Mouse (Mus musculus): Measurements from ENCODE around the gene Ybx2. TPM values are rescaled to one million over a fixed set of nuclear protein-coding genes. Genes with fewer than 3 reads are reported as not detected.

The Ybx2 gene
- polyA plus RNA-seq, 1 experiment from 2014 or later, result 2.4 TPM

DNA sequence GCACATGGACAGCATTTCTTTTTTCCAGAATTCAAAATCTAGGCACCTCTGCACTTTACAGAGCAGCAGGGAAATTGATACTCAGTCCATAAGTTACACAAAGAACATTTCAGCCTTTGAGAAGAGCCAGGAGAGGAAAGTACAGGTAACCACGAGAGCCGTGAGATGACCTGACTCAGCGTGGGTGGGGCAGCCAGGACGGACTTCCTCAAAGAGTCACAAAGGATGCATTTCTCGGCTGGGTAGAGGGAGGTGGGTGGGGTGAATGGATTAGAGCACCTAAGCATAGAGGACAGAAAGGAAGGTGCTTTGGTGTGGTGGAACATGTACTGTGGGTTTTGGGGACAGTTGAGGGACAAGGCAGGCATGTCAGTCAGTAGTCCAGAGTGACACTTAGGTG lies 26.2 kb downstream of the Ybx2 start:
- no peak for DNase-seq (ENCODE audit: low spot score)
- Histone ChIP-seq H3K36me3 (no peaks in the 10 kb centered on the region), H3K27ac (replicated peaks) (no peak overlapping the region), H3K27me3 (ENCODE audit: low read depth, poor library complexity, severe bottlenecking) (peaks cover 55% of the 10 kb centered on the region), H3K4me3 (no peak overlapping the region), H3K4me1 (peaks cover 18% of the 10 kb centered on the region), H3K9me3 (replicated peaks) (no peaks in the 10 kb centered on the region)
- WGBS, result 54% methylated on average over 5 of the region's 5 CpGs

DNA sequence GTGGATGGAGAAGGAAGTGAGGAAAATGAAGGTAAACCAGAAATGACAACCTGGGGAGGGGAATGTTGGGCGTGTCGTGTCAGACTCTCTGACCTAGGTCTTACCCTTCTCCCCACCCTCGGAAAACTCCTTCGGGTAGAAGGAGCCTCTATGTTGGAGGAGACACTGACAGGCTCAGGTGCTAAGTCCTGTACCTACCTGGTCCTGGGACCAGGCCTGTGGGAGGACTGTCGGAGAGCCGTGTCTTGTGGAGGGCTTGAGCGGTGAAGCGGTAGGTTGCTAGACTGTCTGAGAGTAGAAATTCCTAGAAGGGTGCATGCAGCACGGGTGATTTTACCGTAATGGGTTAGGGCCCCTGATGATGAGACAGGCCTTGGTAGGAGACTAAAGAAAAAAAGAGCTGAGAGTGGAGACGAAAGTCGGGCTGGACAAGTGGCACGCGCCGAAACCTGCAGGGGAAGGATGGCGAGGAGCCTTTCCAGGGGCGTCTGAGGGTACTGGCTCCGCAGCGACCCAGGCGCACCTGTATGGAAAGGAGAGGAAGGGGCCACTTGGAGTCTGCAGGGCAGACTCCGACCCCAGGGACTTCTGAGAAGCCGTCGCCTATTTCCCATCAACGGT lies 29.2 kb downstream of the Ybx2 start, which contains the start of gene Cldn7:
Gene Cldn7, plus strand, starts transcription at position 130 of the 621 bp plus-strand sequence.
- Histone ChIP-seq H3K4me1 (peaks cover 19% of the 10 kb centered on the region), H3K9me3 (replicated peaks) (no peaks in the 10 kb centered on the region), H3K27me3 (ENCODE audit: low read depth, poor library complexity, severe bottlenecking) (peaks cover 74% of the 10 kb centered on the region), H3K27ac (replicated peaks) (no peak within 1 kb of the TSS), H3K4me3 (peak within 1 kb of the TSS; percentile 35), H3K36me3 (peaks cover 23% of the 10 kb centered on the region)
- WGBS, result 10% methylated on average over 24 of the region's 24 CpGs
- DNase-seq (ENCODE audit: low spot score), result no peak

DNA sequence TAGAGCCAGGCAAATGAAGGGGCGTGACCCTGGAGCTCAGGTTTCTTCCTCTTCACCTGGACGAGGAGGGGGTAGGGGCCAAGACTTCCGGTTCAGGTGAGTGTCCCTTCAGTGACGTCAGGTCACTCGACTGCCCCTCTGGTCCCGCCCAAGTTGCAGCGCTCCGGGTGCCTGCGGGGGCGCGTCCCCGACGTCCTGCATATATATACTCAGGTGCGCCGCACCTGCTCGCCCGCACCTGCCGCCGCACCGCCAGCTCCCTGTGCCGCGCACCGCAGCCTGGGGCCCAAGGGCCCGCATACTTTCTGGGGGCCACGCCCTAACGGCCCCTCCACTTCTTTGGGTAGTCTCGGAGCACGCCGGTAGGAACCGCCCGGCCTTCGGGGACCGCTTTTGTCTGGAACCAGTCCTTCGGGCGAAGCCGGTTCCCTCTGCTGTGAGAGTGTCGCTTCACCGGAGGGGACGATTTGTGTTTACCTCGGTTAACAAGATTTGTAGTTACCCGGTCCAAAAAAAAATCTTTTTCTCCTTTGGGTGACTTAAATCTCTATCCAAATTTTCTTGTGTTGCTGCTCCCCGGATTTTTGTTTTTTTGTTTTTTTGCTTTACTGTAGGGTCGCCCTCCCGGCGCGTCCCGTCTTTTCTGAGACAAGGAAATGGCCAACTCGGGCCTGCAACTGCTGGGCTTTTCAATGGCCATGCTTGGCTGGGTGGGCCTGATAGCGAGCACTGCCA lies 29.8 kb downstream of the Ybx2 start:
- Histone ChIP-seq H3K4me1 (peaks cover 19% of the 10 kb centered on the region), H3K36me3 (peaks cover 30% of the 10 kb centered on the region), H3K27me3 (ENCODE audit: low read depth, poor library complexity, severe bottlenecking) (peaks cover 74% of the 10 kb centered on the region), H3K9me3 (replicated peaks) (no peaks in the 10 kb centered on the region), H3K27ac (replicated peaks) (no peak overlapping the region), H3K4me3 (peak overlapping the region; percentile 40)
- DNase-seq (ENCODE audit: low spot score), result no peak
- 2% methylated on average over 49 of the region's 49 CpGs for WGBS

DNA sequence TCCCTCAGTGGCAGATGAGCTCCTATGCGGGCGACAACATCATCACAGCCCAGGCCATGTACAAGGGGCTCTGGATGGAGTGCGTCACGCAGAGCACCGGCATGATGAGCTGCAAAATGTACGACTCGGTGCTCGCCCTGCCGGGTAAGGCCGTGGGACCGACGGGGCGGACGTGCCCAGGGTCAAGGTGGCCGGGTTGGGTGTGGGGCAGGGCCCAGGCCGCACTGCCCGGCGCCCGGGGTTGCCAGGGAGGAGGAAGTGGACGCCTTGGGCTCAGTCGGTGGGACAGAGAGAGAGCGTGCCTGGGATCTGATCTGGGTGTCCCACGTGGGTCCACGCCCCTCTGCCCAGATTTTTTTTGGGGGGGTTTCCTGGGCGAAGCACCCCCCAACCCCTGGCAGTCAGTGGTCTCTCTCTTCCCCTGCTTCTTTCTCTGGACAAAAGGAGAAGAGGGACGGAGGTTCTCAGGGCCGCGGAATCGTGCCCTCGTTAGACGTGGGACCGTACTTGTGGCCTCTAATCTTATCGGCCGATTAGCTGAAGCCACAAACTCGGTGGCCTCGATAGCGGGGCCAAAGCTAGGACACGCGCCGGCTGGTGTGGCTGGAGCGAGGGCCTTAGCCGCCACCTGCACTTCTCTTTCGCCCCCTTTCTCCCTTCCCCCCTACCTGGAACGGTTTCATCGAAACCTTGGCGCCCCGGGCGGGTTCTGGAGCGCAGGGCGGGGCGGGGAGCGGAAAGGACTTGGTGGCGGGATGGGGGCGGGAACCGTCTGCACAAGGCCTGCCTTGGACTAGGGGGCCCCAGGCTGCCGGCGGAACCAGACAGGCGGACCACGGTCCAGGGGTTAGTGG lies 30.6 kb downstream of the Ybx2 start:
- H3K9me3 ChIP-seq (replicated peaks), result no peaks in the 10 kb centered on the region
- H3K27me3 ChIP-seq (ENCODE audit: low read depth, poor library complexity, severe bottlenecking), result peaks cover 74% of the 10 kb centered on the region
- DNase-seq (ENCODE audit: low spot score), result peak; percentile 41
- peaks cover 36% of the 10 kb centered on the region for H3K36me3 ChIP-seq
- H3K4me3 ChIP-seq, result peak overlapping the region; percentile 40
- WGBS, result 3% methylated on average over 59 of the region's 59 CpGs
- H3K4me1 ChIP-seq, result peaks cover 19% of the 10 kb centered on the region
- H3K27ac ChIP-seq (replicated peaks), result peak overlapping the region; percentile 55; the same call in 1 of the 2 replicates

DNA sequence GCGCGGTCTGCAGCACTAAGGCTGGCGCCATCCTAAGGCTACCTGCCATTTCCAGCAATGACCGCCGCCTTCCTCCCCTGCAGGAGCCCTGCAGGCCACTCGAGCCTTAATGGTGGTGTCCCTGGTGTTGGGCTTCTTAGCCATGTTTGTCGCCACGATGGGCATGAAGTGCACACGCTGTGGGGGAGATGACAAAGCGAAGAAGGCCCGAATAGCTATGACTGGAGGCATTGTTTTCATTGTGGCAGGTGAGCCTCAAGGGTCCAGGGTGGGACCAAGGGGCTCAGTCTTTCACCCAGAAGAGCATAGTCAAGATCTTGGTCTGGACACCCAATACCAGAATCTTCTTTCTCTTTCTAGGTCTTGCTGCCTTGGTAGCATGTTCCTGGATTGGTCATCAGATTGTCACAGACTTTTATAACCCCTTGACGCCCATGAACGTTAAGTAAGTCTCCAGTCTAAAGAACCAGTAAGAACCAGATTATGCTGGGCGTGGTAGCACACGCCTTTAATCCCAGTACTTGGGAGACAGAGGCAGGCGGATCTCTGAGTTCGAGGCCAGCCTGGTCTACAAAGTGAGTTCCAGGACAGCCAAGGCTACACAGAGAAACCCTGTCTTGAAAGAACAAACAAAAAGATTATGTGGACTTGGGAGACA lies 31.4 kb downstream of the Ybx2 start:
- Histone ChIP-seq H3K27ac (replicated peaks) (peak overlapping the region; percentile 55; the same call in 1 of the 2 replicates), H3K36me3 (peaks cover 43% of the 10 kb centered on the region), H3K9me3 (replicated peaks) (no peaks in the 10 kb centered on the region), H3K4me3 (peak overlapping the region; percentile 40), H3K27me3 (ENCODE audit: low read depth, poor library complexity, severe bottlenecking) (peaks cover 68% of the 10 kb centered on the region), H3K4me1 (peaks cover 19% of the 10 kb centered on the region)
- 39% methylated on average over 17 of the region's 17 CpGs for WGBS
- DNase-seq (ENCODE audit: low spot score), result no peak

DNA sequence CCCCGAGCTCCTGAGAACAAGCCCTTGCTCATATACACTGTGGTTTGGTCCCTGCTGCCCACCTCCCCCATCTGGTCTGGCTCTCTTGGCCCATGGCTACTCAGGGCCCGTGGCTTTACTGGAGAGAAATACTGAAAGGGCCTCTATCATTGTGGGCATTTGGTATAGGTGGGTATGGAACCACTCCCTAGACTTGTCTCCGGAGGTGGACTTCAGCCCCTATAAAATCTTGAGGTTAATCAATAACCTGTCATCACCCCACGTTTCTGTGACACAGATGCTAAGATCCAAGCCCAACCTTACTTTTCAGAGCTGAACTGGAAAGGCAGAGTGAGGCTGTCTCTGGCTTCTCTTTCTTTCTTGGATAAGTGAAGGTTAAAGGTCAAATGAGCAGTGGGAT lies 33.2 kb downstream of the Ybx2 start:
- H3K9me3 ChIP-seq (replicated peaks), result no peaks in the 10 kb centered on the region
- H3K4me3 ChIP-seq, result no peak overlapping the region
- WGBS, result 89% methylated on average over 4 of the region's 4 CpGs
- DNase-seq (ENCODE audit: low spot score), result no peak
- H3K4me1 ChIP-seq, result peaks cover 19% of the 10 kb centered on the region
- H3K27me3 ChIP-seq (ENCODE audit: low read depth, poor library complexity, severe bottlenecking), result peaks cover 50% of the 10 kb centered on the region
- H3K36me3 ChIP-seq, result peaks cover 61% of the 10 kb centered on the region
- no peak overlapping the region for H3K27ac ChIP-seq (replicated peaks)

DNA sequence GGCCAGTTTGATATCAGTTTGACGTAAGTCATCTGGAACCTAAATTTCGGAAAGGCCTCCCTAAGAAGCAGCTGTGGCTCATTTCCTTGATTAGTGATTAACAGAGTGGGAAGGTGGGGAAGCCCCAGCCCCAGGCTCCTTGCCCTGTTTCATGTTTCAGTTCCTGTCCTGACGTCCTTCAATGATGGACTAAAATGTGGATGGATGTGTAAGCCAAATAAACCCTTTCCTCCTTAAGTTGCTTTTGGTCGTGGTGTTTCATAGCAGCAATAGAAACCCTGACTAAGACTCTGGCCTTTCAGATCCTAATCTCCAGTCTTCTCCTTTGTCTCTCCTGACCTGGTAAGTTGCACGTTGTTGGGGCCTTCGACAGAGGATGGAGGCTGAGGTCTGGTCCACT lies 34.6 kb downstream of the Ybx2 start:
- H3K27ac ChIP-seq (replicated peaks), result no peak overlapping the region
- peaks cover 36% of the 10 kb centered on the region for H3K27me3 ChIP-seq (ENCODE audit: low read depth, poor library complexity, severe bottlenecking)
- H3K9me3 ChIP-seq (replicated peaks), result no peaks in the 10 kb centered on the region
- H3K4me3 ChIP-seq, result no peak overlapping the region
- WGBS, result 94% methylated on average over 6 of the region's 6 CpGs
- no peak for DNase-seq (ENCODE audit: low spot score)
- peaks cover 76% of the 10 kb centered on the region for H3K36me3 ChIP-seq
- peaks cover 16% of the 10 kb centered on the region for H3K4me1 ChIP-seq

DNA sequence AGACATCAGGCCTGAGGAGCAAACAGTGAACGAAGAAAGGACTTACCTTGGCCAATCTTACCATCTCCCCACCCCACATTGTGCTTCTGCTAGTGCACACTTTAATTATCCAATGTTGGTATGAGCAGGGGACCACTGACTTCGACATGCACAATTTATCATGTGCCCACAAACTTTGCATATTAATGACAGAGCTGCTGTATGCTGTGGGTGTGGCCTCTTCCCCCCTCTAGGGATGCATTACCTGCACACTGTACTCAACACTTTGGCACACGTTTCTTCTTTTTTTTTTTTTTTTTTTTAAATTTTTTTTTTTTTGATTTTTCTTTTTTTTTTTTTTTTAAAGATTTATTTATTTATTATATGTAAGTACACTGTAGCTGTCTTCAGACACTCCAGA lies 35.2 kb downstream of the Ybx2 start:
- H3K27ac ChIP-seq (replicated peaks), result no peak overlapping the region
- WGBS, result 84% methylated on average over 3 of the region's 3 CpGs
- no peaks in the 10 kb centered on the region for H3K9me3 ChIP-seq (replicated peaks)
- H3K36me3 ChIP-seq, result peaks cover 81% of the 10 kb centered on the region
- no peak overlapping the region for H3K4me3 ChIP-seq
- no peak for DNase-seq (ENCODE audit: low spot score)
- H3K27me3 ChIP-seq (ENCODE audit: low read depth, poor library complexity, severe bottlenecking), result peaks cover 30% of the 10 kb centered on the region
- peaks cover 12% of the 10 kb centered on the region for H3K4me1 ChIP-seq

DNA sequence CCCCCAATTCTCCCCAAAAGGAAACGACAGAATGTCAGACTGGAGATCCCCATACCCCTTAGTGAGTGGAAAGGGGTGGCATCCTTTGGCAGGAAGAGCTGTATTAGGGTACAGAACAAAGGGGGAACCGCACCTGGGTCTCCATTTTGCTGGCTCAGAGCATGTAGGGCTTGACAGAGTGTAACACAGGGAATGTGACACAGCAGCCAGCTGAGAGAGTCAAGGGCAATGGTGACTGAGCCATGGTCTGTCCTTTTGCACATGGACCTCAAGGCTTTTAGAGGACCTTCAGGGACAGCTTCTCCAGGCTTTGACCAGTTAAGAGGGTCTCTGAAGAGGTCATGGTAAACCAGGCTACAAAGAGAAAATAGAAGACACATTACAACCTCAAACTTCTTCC lies 39.3 kb downstream of the Ybx2 start:
- H3K36me3 ChIP-seq, result peaks cover 88% of the 10 kb centered on the region
- WGBS, result 92% methylated on average over 2 of the region's 2 CpGs
- H3K27me3 ChIP-seq (ENCODE audit: low read depth, poor library complexity, severe bottlenecking), result no peaks in the 10 kb centered on the region
- H3K9me3 ChIP-seq (replicated peaks), result no peaks in the 10 kb centered on the region
- H3K4me3 ChIP-seq, result no peak overlapping the region
- peaks cover 13% of the 10 kb centered on the region for H3K4me1 ChIP-seq
- DNase-seq (ENCODE audit: low spot score), result no peak
- no peak overlapping the region for H3K27ac ChIP-seq (replicated peaks)

DNA sequence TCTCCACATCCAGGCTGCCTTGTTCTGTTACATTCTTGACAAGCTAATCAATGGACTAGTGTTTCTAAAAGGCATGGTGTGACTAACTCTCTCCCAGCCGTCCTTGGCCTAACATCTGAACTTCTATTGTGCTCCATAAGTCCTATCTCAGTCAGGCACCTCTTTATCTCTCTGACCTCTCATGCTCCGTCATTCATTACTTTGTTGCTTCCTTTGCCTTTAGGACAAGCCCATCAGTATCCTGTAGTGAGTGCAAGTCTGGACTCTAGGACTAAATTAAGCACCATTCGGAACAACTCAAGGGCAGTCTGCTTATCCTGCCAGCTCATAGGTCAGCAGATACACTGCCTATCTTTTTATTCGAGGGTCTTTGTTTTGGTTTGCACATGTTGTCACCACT lies 40.7 kb downstream of the Ybx2 start:
- DNase-seq (ENCODE audit: low spot score), result no peak
- Histone ChIP-seq H3K36me3 (peaks cover 77% of the 10 kb centered on the region), H3K9me3 (replicated peaks) (no peaks in the 10 kb centered on the region), H3K27ac (replicated peaks) (no peak overlapping the region), H3K4me3 (no peak overlapping the region), H3K4me1 (peaks cover 15% of the 10 kb centered on the region), H3K27me3 (ENCODE audit: low read depth, poor library complexity, severe bottlenecking) (no peaks in the 10 kb centered on the region)
- 87% methylated on average over 4 of the region's 4 CpGs for WGBS

DNA sequence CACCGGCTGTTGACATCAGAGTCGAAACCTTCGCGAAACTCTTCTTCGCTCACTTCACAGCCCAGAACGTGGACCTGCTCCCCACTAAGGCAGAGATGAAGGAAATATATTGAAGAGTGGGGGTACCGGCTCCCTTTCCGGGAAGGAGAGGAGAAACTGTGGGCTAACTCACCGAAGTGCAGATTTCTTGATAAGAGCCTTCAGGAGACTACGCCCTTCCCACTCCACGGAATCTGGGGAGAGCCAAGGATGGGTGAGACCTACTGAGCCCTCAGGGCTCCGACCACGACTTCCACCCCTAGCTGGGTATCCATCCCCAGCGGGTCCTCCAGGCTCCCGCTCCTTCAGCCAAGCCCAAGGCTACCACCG lies 44.2 kb downstream of the Ybx2 start:
- H3K36me3 ChIP-seq, result peaks cover 62% of the 10 kb centered on the region
- peak overlapping the region; percentile 99 for H3K4me3 ChIP-seq
- H3K27me3 ChIP-seq (ENCODE audit: low read depth, poor library complexity, severe bottlenecking), result no peaks in the 10 kb centered on the region
- DNase-seq (ENCODE audit: low spot score), result no peak
- H3K9me3 ChIP-seq (replicated peaks), result no peaks in the 10 kb centered on the region
- WGBS, result 4% methylated on average over 16 of the region's 16 CpGs
- H3K27ac ChIP-seq (replicated peaks), result peak overlapping the region; percentile 99
- H3K4me1 ChIP-seq, result peaks cover 39% of the 10 kb centered on the region
